Mouse (Mus musculus) Patski (cell line): ENCODE measurements around the gene Zfp467. TPM values are rescaled to one million over a fixed set of nuclear protein-coding genes. Genes with fewer than 3 reads are reported as not detected.

Source experiments
- ATAC-seq: fragments of 100-300 bp; one replicate; pipeline ENCODE4 v1.8.0; 2021
- CTCF ChIA-PET: fragments of 350-600 bp; sonication (Branson Sonifier 250); formaldehyde crosslinking; loops from one replicate; lab custom pipeline; 2022; ENCODE audit warnings: inconsistent platforms; lab: Charles Lee
- POLR2A ChIA-PET: fragments of 350-600 bp; sonication (Branson Sonifier 250); formaldehyde crosslinking; loops from one replicate; lab custom pipeline; 2022; ENCODE audit warnings: antibody characterized with exemption, inconsistent platforms; lab: Charles Lee
- DNase-seq: peaks from one replicate; pipeline ENCODE4 v3.0.0-alpha.2; 2011; ENCODE audit warnings: low read depth, low spot score
- H3K27me3 ChIP-seq: fragments of 371-371 bp; one replicate; pipeline ENCODE4 v1.5.1; 2021
- CTCF ChIP-seq: fragments of 100-300 bp; IDR thresholded peaks from one replicate; pipeline ENCODE4 v1.5.1; 2021
- in situ Hi-C: fragments of 300-500 bp; cut with MboI; formaldehyde crosslinking; loops from 3 replicates; pipeline ENCODE4 v1.11.1; 2018; ENCODE audit warnings: low pct_unique_long_range_greater_than_20kb, mixed read lengths
- polyA plus RNA-seq: library from polyadenylated mRNA; unstranded; gene quantifications from one replicate; pipeline ENCODE4 v1.2.3, GENCODE M21; 2021

Zfp467 gene
- polyA plus RNA-seq, 1 experiment from 2014 or later: 30.7 TPM

GRCm38 (mm10) chr6:48464966-48465679, 19.5 kb upstream of the Zfp467 start:
- POLR2A ChIA-PET: interaction anchor here (0.6 to 1.0 kb wide), 2 partner anchors 25 to 355 kb away, joined by 3 read pairs; no protein-coding TSS in a partner anchor
- no peak for TF ChIP-seq CTCF

GRCm38 (mm10) chr6:48452771-48453170, 7.1 kb upstream of the Zfp467 start:
- POLR2A ChIA-PET: no interaction called here
- CTCF ChIA-PET: no interaction called here
- DNase-seq (no peak), ATAC-seq (no peak)
- peaks cover 4% of the 10 kb centered on the region for H3K27me3 ChIP-seq
- in situ Hi-C loops: no loop called here
- TF ChIP-seq CTCF: no peak

More at GRCm38 (mm10) chr6:48464966-48465679, 19.5 kb upstream of the Zfp467 start:
- DNase-seq: no peak
- in situ Hi-C loops: no loop called here
- CTCF ChIA-PET: no interaction called here
- ATAC-seq: no peak
- H3K27me3 ChIP-seq: peaks cover 19% of the 10 kb centered on the region

- no peak for TF ChIP-seq CTCF
- DNase-seq: no peak
- H3K27me3 ChIP-seq: peaks cover 4% of the 10 kb centered on the region
- CTCF ChIA-PET: no interaction called here
- in situ Hi-C loops: no loop called here
- POLR2A ChIA-PET: no interaction called here
- no peak for ATAC-seq
Measured at GRCm38 (mm10) chr6:48452151-48452550, 6.5 kb upstream of the Zfp467 start.

- POLR2A ChIA-PET: no interaction called here
- in situ Hi-C loops: no loop called here
- DNase-seq: no peak
- no peak for TF ChIP-seq CTCF
- no peaks in the 10 kb centered on the region for H3K27me3 ChIP-seq
- CTCF ChIA-PET: no interaction called here
- no peak for ATAC-seq
Measured at GRCm38 (mm10) chr6:48448527-48448926, 2.9 kb upstream of the Zfp467 start.

- in situ Hi-C loops: no loop called here
- no peak for TF ChIP-seq CTCF
- no peak for ATAC-seq
- ChIA-PET CTCF (no interaction called here), POLR2A (no interaction called here)
- no peak for DNase-seq
- no peaks in the 10 kb centered on the region for H3K27me3 ChIP-seq
Measured at GRCm38 (mm10) chr6:48447929-48448328, 2.3 kb upstream of the Zfp467 start, which contains the start of gene Sspo. Gene Sspo (plus strand): TSS chr6:48448229.

- ATAC-seq: no peak
- ChIA-PET CTCF (no interaction called here), POLR2A (interaction anchor here (0.7 to 1.3 kb wide), 2 partner anchors 25 to 57 kb away, joined by 3 read pairs; no protein-coding TSS in a partner anchor)
- in situ Hi-C loops: no loop called here
- DNase-seq: no peak
- no peaks in the 10 kb centered on the region for H3K27me3 ChIP-seq
- TF ChIP-seq CTCF: no peak
Measured at GRCm38 (mm10) chr6:48446896-48447295, 1.3 kb upstream of the Zfp467 start.

GRCm38 (mm10) chr6:48446256-48446655, 631 bp upstream of the Zfp467 start:
- CTCF ChIA-PET: no interaction called here
- TF ChIP-seq CTCF: no peak
- no peak for ATAC-seq
- no peaks in the 10 kb centered on the region for H3K27me3 ChIP-seq
- DNase-seq: no peak
- in situ Hi-C loops: no loop called here
- POLR2A ChIA-PET: interaction anchor here (0.7 to 2.7 kb wide), 3 partner anchors 24 to 58 kb away, joined by 3 to 13 read pairs (median 3); partner anchors contain the start of gene Krba1

GRCm38 (mm10) chr6:48444310-48445180, 1.1 kb downstream of the Zfp467 start:
- TF ChIP-seq CTCF: no peak
- no peaks in the 10 kb centered on the region for H3K27me3 ChIP-seq
- CTCF ChIA-PET: interaction anchor here (0.8 to 1.3 kb wide), 3 partner anchors 11 to 44 kb away, joined by 3 to 4 read pairs (median 3); no protein-coding TSS in a partner anchor
- in situ Hi-C loops: no loop called here
- POLR2A ChIA-PET: interaction anchor here (0.6 to 2.9 kb wide), 8 partner anchors 12 to 157 kb away, joined by 3 to 13 read pairs (median 3); partner anchors contain the start of gene Krba1
- DNase-seq (peak; percentile 49), ATAC-seq (peak; percentile 23)

GRCm38 (mm10) chr6:48443592-48444309, 1.9 kb downstream of the Zfp467 start:
- POLR2A ChIA-PET: interaction anchor here (0.6 to 2.9 kb wide), 6 partner anchors 11 to 157 kb away, joined by 3 to 13 read pairs (median 3); partner anchors contain the start of gene Krba1
- in situ Hi-C loops: no loop called here

More at GRCm38 (mm10) chr6:48443592-48444309, 1.9 kb downstream of the Zfp467 start:
- no peaks in the 10 kb centered on the region for H3K27me3 ChIP-seq
- peak; percentile 61 for ATAC-seq
- DNase-seq: peak; percentile 60
- CTCF ChIA-PET: interaction anchor here (0.8 to 1.6 kb wide), 3 partner anchors 10 to 45 kb away, joined by 3 to 6 read pairs (median 3); no protein-coding TSS in a partner anchor
- TF ChIP-seq CTCF: no peak
